Mouse (Mus musculus): ENCODE measurements around the gene Olfr1269.

Gene Olfr1269

DNA sequence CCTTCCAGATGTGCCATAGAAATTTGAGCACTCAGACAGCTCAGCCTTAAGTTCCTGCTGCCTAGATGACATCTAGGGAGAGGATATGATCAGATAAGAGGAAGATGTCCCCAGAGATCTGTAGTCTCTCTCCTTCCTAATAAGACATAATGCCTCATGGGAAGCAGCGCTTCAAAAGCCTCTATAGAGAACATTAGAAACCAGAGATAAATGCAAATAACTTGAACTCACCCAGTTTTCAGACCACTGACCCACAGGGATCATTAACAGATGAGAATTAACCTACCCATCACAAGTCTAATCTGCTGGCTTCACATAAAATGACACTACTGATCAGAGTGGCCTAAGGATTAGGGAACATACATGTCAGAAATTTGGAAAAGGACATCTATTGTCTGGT lies at the start of gene Olfr1269:
Olfr1269 (minus strand) TSS at position 101 of the 400 bp plus-strand sequence.
- no peak for DNase-seq (ENCODE audit: low spot score in 2 of 2)

DNA sequence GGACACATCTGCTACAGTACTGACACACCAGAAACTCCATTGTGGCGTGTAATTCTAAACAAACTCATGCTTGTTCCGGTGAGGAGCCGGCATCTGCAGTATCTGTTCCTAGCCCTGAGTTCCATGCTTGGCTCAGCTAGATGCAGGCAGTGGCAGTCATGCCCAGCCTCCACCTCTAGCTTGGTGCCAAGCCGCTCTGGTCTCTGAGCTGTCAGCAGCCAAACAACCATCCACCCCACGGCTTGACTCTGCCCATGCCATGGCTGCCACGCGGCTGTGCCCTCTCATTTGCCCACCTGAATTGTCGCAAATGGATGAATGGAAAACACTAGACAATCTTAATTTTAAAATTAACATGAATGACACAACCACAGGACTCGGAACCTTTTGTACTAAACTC lies 32.7 kb upstream of the Olfr1269 start:
- DNase-seq (ENCODE audit: low spot score in 2 of 2), result no peak

DNA sequence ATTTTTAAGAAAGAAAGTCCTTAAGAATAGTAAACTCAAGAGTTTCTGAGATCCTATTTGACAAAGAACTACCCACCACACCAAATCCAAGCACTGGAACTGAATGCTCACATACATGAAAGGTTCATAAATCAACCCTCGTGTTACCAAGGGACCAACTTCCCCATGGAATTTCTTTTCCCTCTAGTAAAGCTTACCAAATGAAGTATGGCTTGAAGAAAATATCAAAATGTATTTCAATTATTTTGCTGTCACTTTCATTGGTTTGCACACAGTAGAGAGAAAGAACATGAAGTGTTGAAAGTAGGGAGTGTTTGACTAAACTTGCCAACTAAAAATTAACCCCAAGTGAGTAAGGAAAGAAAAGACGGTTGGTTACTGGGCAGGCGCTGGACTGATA lies 31.8 kb upstream of the Olfr1269 start, which contains the start of gene Olfr1270:
Olfr1270 (minus strand) TSS at position 101 of the 400 bp plus-strand sequence.
- DNase-seq (ENCODE audit: low spot score in 2 of 2), result no peak

DNA sequence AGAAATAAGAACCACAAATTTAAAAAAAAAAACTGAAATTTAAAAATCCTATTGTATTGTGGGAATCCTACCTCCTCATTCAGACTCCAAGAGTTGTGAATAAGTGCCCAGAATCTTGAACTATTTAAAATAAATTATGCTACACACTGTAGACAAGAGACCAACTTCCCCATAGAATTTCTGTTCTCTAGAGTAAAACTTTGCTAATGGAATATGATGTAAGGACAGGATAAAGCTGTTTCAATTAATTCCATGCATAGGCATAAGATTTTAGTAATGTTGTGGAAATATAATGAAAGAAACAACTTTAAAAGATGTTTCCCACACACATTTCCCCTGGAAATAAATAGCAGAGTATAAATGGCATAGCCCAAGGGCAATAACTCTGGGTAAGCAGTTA lies 21.0 kb upstream of the Olfr1269 start, which contains the start of gene Olfr32:
Olfr32 (minus strand) TSS at position 101 of the 400 bp plus-strand sequence.
- DNase-seq (ENCODE audit: low spot score in 2 of 2), result no peak

DNA sequence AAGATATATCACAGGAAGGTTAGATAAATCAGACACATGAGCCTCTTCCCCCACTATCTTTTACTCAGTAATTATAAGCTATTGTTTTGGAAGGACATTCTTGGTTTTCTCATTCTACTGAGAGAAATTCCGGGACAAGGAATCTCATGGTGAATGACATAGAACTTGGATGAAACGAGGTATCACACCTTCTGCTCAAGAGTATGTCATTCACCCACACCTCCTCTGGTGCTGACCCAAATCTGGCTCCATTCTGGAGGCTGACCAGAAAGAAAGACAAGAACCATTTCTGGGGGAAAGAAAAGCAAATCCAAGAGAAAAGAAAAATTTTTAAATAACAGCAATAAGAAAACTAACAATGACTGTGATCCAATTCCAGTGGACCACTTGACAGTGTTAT lies 51.1 kb downstream of the Olfr1269 start:
- no peak for DNase-seq (ENCODE audit: low spot score in 2 of 2)

Data from spleen, postnatal 14 days (tissue).